In the genomic region with DNA sequence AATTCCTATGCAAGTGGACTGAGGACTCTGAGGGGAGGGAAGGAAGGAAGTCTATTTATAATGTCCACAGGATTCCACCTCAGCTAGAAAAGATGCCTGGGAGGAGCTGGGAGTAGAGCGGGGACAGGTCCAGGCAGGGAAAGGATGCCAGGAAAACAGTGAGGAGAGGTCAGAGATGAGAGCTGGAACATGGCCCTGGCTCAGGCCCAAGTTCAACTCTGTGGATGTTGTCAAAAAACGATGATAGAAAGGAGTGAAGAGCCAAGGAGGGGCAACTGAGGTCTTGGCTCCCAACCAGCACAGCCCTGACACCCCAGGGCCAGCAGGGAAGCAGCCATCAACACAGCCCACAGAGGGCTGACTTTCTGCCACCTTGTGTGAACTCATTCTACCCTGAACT, we compare ENCODE assay signal across 10 mouse cellular contexts. TPM values are rescaled to one million over a fixed set of nuclear protein-coding genes. Genes with fewer than 3 reads are reported as not detected.
DNase-seq lines count a peak whose midpoint lies in the region; ATAC-seq lines count a peak whose summit lies in the region.
"Had no signal": no experiment of that assay in that cellular context is flagged by ENCODE, and none has a peak within 500 bp of the region (broad histone marks: within the 10 kb centered on the region; RNA-seq: fewer than 3 reads in every experiment).

No protein-coding gene starts in this region.

- no peak overlapping the region for H3K4me2 ChIP-seq in heart, embryonic 11.5 days
- H3K4me2 ChIP-seq: embryonic facial prominence, embryonic 15.5 days had no signal

- H3K27ac ChIP-seq in heart, embryonic 11.5 days (ENCODE audit: low read depth, low read length): peak overlapping the region; percentile 18
- H3K27ac ChIP-seq: embryonic facial prominence, embryonic 15.5 days; liver, embryonic 14.5 days had no signal

- 66% methylated on average over 2 of the region's 2 CpGs for WGBS in heart, embryonic 11.5 days (ENCODE audit: insufficient replicate concordance)

- no peak overlapping the region for H3K4me3 ChIP-seq in heart, embryonic 11.5 days (ENCODE audit: low read depth, low read length)
- H3K4me3 ChIP-seq: embryonic facial prominence, embryonic 15.5 days had no signal

- intact Hi-C loops in left cerebral cortex, postnatal 25 days (cut with DNase I): no loop called here

- H3K9ac ChIP-seq in heart, embryonic 11.5 days (ENCODE audit: low read depth, low read length): no peak overlapping the region; the same call in 1 of the 2 replicates
- H3K9ac ChIP-seq: embryonic facial prominence, embryonic 15.5 days; liver, embryonic 14.5 days had no signal

- H3K4me1 ChIP-seq in heart, embryonic 11.5 days (ENCODE audit: control insufficient read depth, insufficient read depth, low read length): peaks cover 10% of the 10 kb centered on the region

- H3K27me3 ChIP-seq in heart, embryonic 11.5 days (ENCODE audit: control insufficient read depth, insufficient read depth, low read length): no peaks in the 10 kb centered on the region
- H3K27me3 ChIP-seq: embryonic facial prominence, embryonic 15.5 days had no signal

- ATAC-seq in heart, embryonic 11.5 days (replicated peaks; ENCODE audit: insufficient number of reproducible peaks, low FRiP score, low TSS enrichment): peak; percentile 46; the same call in 1 of the 2 replicates
- ATAC-seq in megakaryocyte-erythroid progenitor cell, adult 5-6 weeks (replicated peaks; ENCODE audit: low FRiP score, low TSS enrichment, poor library complexity, severe bottlenecking): no peak

- H3K36me3 ChIP-seq in heart, embryonic 11.5 days (ENCODE audit: control insufficient read depth, insufficient read depth, low read length): peaks cover 17% of the 10 kb centered on the region

- no peaks in the 10 kb centered on the region for H3K9me3 ChIP-seq in heart, embryonic 11.5 days (replicated peaks; ENCODE audit: control insufficient read depth, low read length)
- H3K9me3 ChIP-seq: embryonic facial prominence, embryonic 15.5 days had no signal

- peak; percentile 84 for DNase-seq in adrenal gland, adult 2 months
- no peak for DNase-seq in adrenal gland, adult 18-20 months (ENCODE audit: low spot score in 2 of 2)
- DNase-seq in adipocyte (ENCODE audit: low spot score): peak; percentile 81
- peak; percentile 80 for DNase-seq in kidney, postnatal 10 days
- no peak for DNase-seq in left cerebral cortex, postnatal 25 days (ENCODE audit: low spot score in 2 of 2)
- no peak for DNase-seq in c-Kit-positive CD71-positive TER-119-positive erythroid progenitor cells, embryonic 14.5 days (ENCODE audit: low spot score)

RNA-seq across cellular contexts. Expression of a gene that starts 9.7 kb away (rescaled TPM):
- total RNA-seq in adrenal gland, adult 2 months (2021): 10 to 100 TPM; 27.4 to 48.9 TPM
- 38.3 and 48.4 TPM in 2 replicates for polyA plus RNA-seq in adrenal gland, adult 2 months (2012; rRNA removed)
- total RNA-seq in adrenal gland, adult 18-20 months (2021): 10 to 100 TPM; 33.0 to 36.9 TPM
- polyA plus RNA-seq in heart, embryonic 11.5 days (2014; fragmentation: Nextera tagmentation; extraction: Ambion mirVana): 11.1 and 14.6 TPM in 2 replicates
- total RNA-seq in megakaryocyte-erythroid progenitor cell, adult 5-6 weeks (2014; fragmentation: Nextera tagmentation): 19.6 and 21.5 TPM in 2 replicates
- total RNA-seq in megakaryocyte-erythroid progenitor cell, adult 5-6 weeks (2017): 14.4 and 18.7 TPM in 2 replicates
- 100 to 1,000 TPM; 142 to 146 TPM for total RNA-seq in left cerebral cortex, postnatal 25 days (2021)

RNA-seq across cellular contexts. Expression of a gene that starts 17.9 kb away (rescaled TPM):
- total RNA-seq in adrenal gland, adult 2 months (2021): 10 to 100 TPM; 37.7 to 71.0 TPM
- polyA plus RNA-seq in adrenal gland, adult 2 months (2012; rRNA removed): 65.0 and 78.9 TPM in 2 replicates
- 10 to 100 TPM; 45.1 to 66.2 TPM for total RNA-seq in adrenal gland, adult 18-20 months (2021)
- 0.70 and 1.1 TPM in 2 replicates for polyA plus RNA-seq in heart, embryonic 11.5 days (2014; fragmentation: Nextera tagmentation; extraction: Ambion mirVana)
- total RNA-seq in megakaryocyte-erythroid progenitor cell, adult 5-6 weeks (2014; fragmentation: Nextera tagmentation): not detected in 2 replicates
- not detected in 2 replicates for total RNA-seq in megakaryocyte-erythroid progenitor cell, adult 5-6 weeks (2017)
- 10 to 100 TPM; 36.5 to 43.1 TPM for total RNA-seq in left cerebral cortex, postnatal 25 days (2021)

RNA-seq across cellular contexts. Expression of a gene that starts 24.0 kb away (rescaled TPM):
- under 1 TPM; 0.35 to 0.49 TPM for total RNA-seq in adrenal gland, adult 2 months (2021)
- polyA plus RNA-seq in adrenal gland, adult 2 months (2012; rRNA removed): 0.88 and 0.92 TPM in 2 replicates
- under 1 TPM; 0.26 to 0.56 TPM for total RNA-seq in adrenal gland, adult 18-20 months (2021)
- polyA plus RNA-seq in heart, embryonic 11.5 days (2014; fragmentation: Nextera tagmentation; extraction: Ambion mirVana): 0.76 and 2.3 TPM in 2 replicates
- total RNA-seq in megakaryocyte-erythroid progenitor cell, adult 5-6 weeks (2014; fragmentation: Nextera tagmentation): 12.8 and 15.4 TPM in 2 replicates
- total RNA-seq in megakaryocyte-erythroid progenitor cell, adult 5-6 weeks (2017): 8.9 and 11.2 TPM in 2 replicates
- under 1 TPM in 1 of 2 experiments, not detected in 1; 0.14 TPM for total RNA-seq in left cerebral cortex, postnatal 25 days (2021)

RNA-seq across cellular contexts. Expression of a gene that starts 26.1 kb away (rescaled TPM):
- total RNA-seq in adrenal gland, adult 2 months (2021): 10 to 100 TPM; 75.2 to 91.8 TPM
- polyA plus RNA-seq in adrenal gland, adult 2 months (2012; rRNA removed): 101 and 107 TPM in 2 replicates
- total RNA-seq in adrenal gland, adult 18-20 months (2021): 10 to 100 TPM; 76.9 to 89.5 TPM
- 25.0 and 25.4 TPM in 2 replicates for polyA plus RNA-seq in heart, embryonic 11.5 days (2014; fragmentation: Nextera tagmentation; extraction: Ambion mirVana)
- total RNA-seq in megakaryocyte-erythroid progenitor cell, adult 5-6 weeks (2014; fragmentation: Nextera tagmentation): not detected in 2 replicates
- total RNA-seq in megakaryocyte-erythroid progenitor cell, adult 5-6 weeks (2017): not detected in 2 replicates
- total RNA-seq in left cerebral cortex, postnatal 25 days (2021): 10 to 100 TPM; 11.8 to 19.1 TPM

RNA-seq across cellular contexts. Expression of a gene that starts 52.7 kb away (rescaled TPM):
- 100 to 1,000 TPM; 230 to 238 TPM for total RNA-seq in adrenal gland, adult 2 months (2021)
- polyA plus RNA-seq in adrenal gland, adult 2 months (2012; rRNA removed): 28.8 and 43.7 TPM in 2 replicates
- 100 to 1,000 TPM; 197 to 252 TPM for total RNA-seq in adrenal gland, adult 18-20 months (2021)
- 71.6 and 83.5 TPM in 2 replicates for polyA plus RNA-seq in heart, embryonic 11.5 days (2014; fragmentation: Nextera tagmentation; extraction: Ambion mirVana)
- 328 and 355 TPM in 2 replicates for total RNA-seq in megakaryocyte-erythroid progenitor cell, adult 5-6 weeks (2014; fragmentation: Nextera tagmentation)
- total RNA-seq in megakaryocyte-erythroid progenitor cell, adult 5-6 weeks (2017): 527 and 549 TPM in 2 replicates
- 100 to 1,000 TPM; 157 to 161 TPM for total RNA-seq in left cerebral cortex, postnatal 25 days (2021)

Comparison
In these comparisons a context has a peak if more than half of its experiments do, and no peak if none do; other contexts are left out.
1. DNase-seq: peak in adrenal gland, adult 2 months (single experiment), adipocyte (single experiment) and kidney, postnatal 10 days (single experiment); none in adrenal gland, adult 18-20 months (0 of 2), left cerebral cortex, postnatal 25 days (0 of 2) and c-Kit-positive CD71-positive TER-119-positive erythroid progenitor cells, embryonic 14.5 days (single experiment).
2. RNA of a gene that starts 17.9 kb away (total RNA-seq): 37.7 to 71.0 TPM in adrenal gland, adult 2 months, 45.1 to 66.2 TPM in adrenal gland, adult 18-20 months and 36.5 to 43.1 TPM in left cerebral cortex, postnatal 25 days; not detected in megakaryocyte-erythroid progenitor cell, adult 5-6 weeks; every median in the first group is over 10 times any median in the second.
3. RNA of a gene that starts 24.0 kb away (total RNA-seq): 8.9 to 15.4 TPM in megakaryocyte-erythroid progenitor cell, adult 5-6 weeks; 0.26 to 0.56 TPM in adrenal gland, adult 18-20 months, 0.35 to 0.49 TPM in adrenal gland, adult 2 months and 0.14 TPM in left cerebral cortex, postnatal 25 days; every median in the first group is over 4 times any median in the second.